Mouse (Mus musculus) brain, embryonic 14.5 days (tissue): Measurements from ENCODE around the gene Swap70. TPM values are rescaled to one million over a fixed set of nuclear protein-coding genes. Genes with fewer than 3 reads are reported as not detected.

ENCODE experiments used
- DNase-seq: peaks from one replicate; pipeline ENCODE4 v3.0.0-alpha.2; 2011; ENCODE audit warnings: low read depth
- CTCF ChIP-seq: fragments of 200-500 bp; IDR thresholded peaks from 2 replicates; pipeline ENCODE4 v1.5.1; 2012; ENCODE audit warnings: inconsistent platforms, mild to moderate bottlenecking, moderate library complexity, borderline replicate concordance; ENCODE audit not compliant: insufficient read depth, insufficient read length; ENCODE audit errors: extremely low read depth
- POLR2A ChIP-seq: fragments of 200-500 bp; IDR thresholded peaks from 2 replicates; pipeline ENCODE4 v1.6.1; 2012; ENCODE audit warnings: mild to moderate bottlenecking, inconsistent platforms, borderline replicate concordance; ENCODE audit not compliant: poor library complexity, insufficient read depth, insufficient read length, severe bottlenecking; ENCODE audit errors: extremely low read depth
- polyA plus RNA-seq: library from polyadenylated mRNA; depleted of rRNA; stranded (reverse); fragments of >200 nt; gene quantifications from 2 replicates; pipeline ENCODE4 v1.2.3, GENCODE M21; 2012; rRNA removed

The Swap70 gene
- 5.5 and 7.5 TPM in 2 replicates for polyA plus RNA-seq

- peak; percentile 93 for DNase-seq
- TF ChIP-seq CTCF (peak; percentile 49; the same call in 1 of the 2 replicates), POLR2A (peak; percentile 59; the same call in 1 of the 2 replicates)
These were observed at the start of gene Swap70 for GRCm38 (mm10) chr7:110221586-110222481. Swap70 (plus strand) TSS chr7:110221711.

- DNase-seq, result no peak
- TF ChIP-seq CTCF (no peak), POLR2A (no peak)
These were observed 42.3 kb upstream of the Swap70 start for GRCm38 (mm10) chr7:110179208-110179607.

- DNase-seq, result no peak
These were observed 40.9 kb upstream of the Swap70 start for GRCm38 (mm10) chr7:110180613-110181012.

GRCm38 (mm10) chr7:110181446-110181845 lies 40.1 kb upstream of the Swap70 start:
- TF ChIP-seq CTCF, result no peak
- no peak for TF ChIP-seq POLR2A
- DNase-seq, result no peak

More at GRCm38 (mm10) chr7:110180613-110181012, 40.9 kb upstream of the Swap70 start:
- TF ChIP-seq POLR2A (no peak), CTCF (no peak)

GRCm38 (mm10) chr7:110184608-110185007 lies 36.9 kb upstream of the Swap70 start:
- no peak for TF ChIP-seq CTCF
- TF ChIP-seq POLR2A, result no peak
- DNase-seq, result no peak

GRCm38 (mm10) chr7:110189951-110190350 lies 31.6 kb upstream of the Swap70 start:
- TF ChIP-seq CTCF (no peak), POLR2A (no peak)
- DNase-seq, result no peak

- no peak for DNase-seq
- TF ChIP-seq POLR2A (no peak), CTCF (no peak)
These were observed 28.3 kb upstream of the Swap70 start for GRCm38 (mm10) chr7:110193186-110193585.

GRCm38 (mm10) chr7:110197176-110197575 lies 24.3 kb upstream of the Swap70 start:
- DNase-seq, result no peak
- TF ChIP-seq CTCF, result no peak
- no peak for TF ChIP-seq POLR2A

GRCm38 (mm10) chr7:110201933-110202332 lies 19.6 kb upstream of the Swap70 start:
- TF ChIP-seq POLR2A (no peak), CTCF (no peak)
- no peak for DNase-seq

- TF ChIP-seq CTCF, result no peak
- no peak for DNase-seq
These were observed 17.3 kb upstream of the Swap70 start for GRCm38 (mm10) chr7:110204208-110204607.

- no peak for TF ChIP-seq POLR2A
- DNase-seq, result no peak
These were observed 13.2 kb upstream of the Swap70 start for GRCm38 (mm10) chr7:110208341-110208740.

GRCm38 (mm10) chr7:110209422-110209821 lies 12.1 kb upstream of the Swap70 start:
- no peak for DNase-seq
- no peak for TF ChIP-seq CTCF
- no peak for TF ChIP-seq POLR2A
